Mouse (Mus musculus) intestine, embryonic 16.5 days (tissue): Measurements from ENCODE around the gene Bex6. TPM values are rescaled to one million over a fixed set of nuclear protein-coding genes. Genes with fewer than 3 reads are reported as not detected.

Experiments
- polyA plus RNA-seq: library from polyadenylated mRNA; unstranded; fragments of >200 nt; fragmentation: Nextera tagmentation; extraction: Ambion mirVana; gene quantifications from 2 replicates; pipeline ENCODE4 v1.2.1, GENCODE M21; 2015

Gene Bex6
- polyA plus RNA-seq, 1 experiment from 2014 or later = not detected

Other genes with a start within 250 kb of the Bex6 start
- gene Pigz, start 246.0 kb upstream of the Bex6 start, polyA plus RNA-seq = 0.40 and 0.70 TPM in 2 replicates
- gene 0610012G03Rik, start 231.3 kb upstream of the Bex6 start, polyA plus RNA-seq = 140 and 155 TPM in 2 replicates
- 63.8 and 72.2 TPM in 2 replicates for gene Ncbp2, start 231.3 kb upstream of the Bex6 start, polyA plus RNA-seq
- 9.1 and 9.8 TPM in 2 replicates for gene Senp5, start 176.5 kb upstream of the Bex6 start, polyA plus RNA-seq
- 34.5 and 34.6 TPM in 2 replicates for gene Pak2, start 100.5 kb upstream of the Bex6 start, polyA plus RNA-seq
- gene Pigx, start 80.1 kb upstream of the Bex6 start, polyA plus RNA-seq = 108 and 109 TPM in 2 replicates
- 26.1 and 29.3 TPM in 2 replicates for gene Cep19, start 80.0 kb upstream of the Bex6 start, polyA plus RNA-seq
- gene Nrros, start 14.2 kb upstream of the Bex6 start, polyA plus RNA-seq = 13.1 and 13.3 TPM in 2 replicates
- 2.6 and 2.7 TPM in 2 replicates for gene Fbxo45, start 67.3 kb downstream of the Bex6 start, polyA plus RNA-seq
- 17.2 and 17.6 TPM in 2 replicates for gene Wdr53, start 67.4 kb downstream of the Bex6 start, polyA plus RNA-seq
- not detected in 2 replicates for gene Smco1, start 91.6 kb downstream of the Bex6 start, polyA plus RNA-seq
- 14.4 and 16.8 TPM in 2 replicates for gene Rnf168, start 97.6 kb downstream of the Bex6 start, polyA plus RNA-seq
- gene Ubxn7, start 152.4 kb downstream of the Bex6 start, polyA plus RNA-seq = 13.6 and 14.7 TPM in 2 replicates
- gene Tm4sf19, start 220.7 kb downstream of the Bex6 start, polyA plus RNA-seq = not detected in 2 replicates
- 32.5 and 34.0 TPM in 2 replicates for gene Tctex1d2, start 239.9 kb downstream of the Bex6 start, polyA plus RNA-seq